Mouse (Mus musculus) lung, embryonic 14.5 days (tissue): ENCODE results near the gene Aif1. TPM values are rescaled to one million over a fixed set of nuclear protein-coding genes. Genes with fewer than 3 reads are reported as not detected.
"Not testable (repeated sequence)": the region's sequence is repeated elsewhere in the genome, so short reads cannot be mapped to it uniquely, and the experiment has no call there.

Experiments used
- ATAC-seq: fragments of 200-750 bp; cut with Nextera tagmentation; 2 replicates; pipeline ENCODE4 v1.8.0; 2017; ENCODE audit warnings: mild to moderate bottlenecking, moderate TSS enrichment, moderate library complexity; ENCODE audit not compliant: insufficient read depth
- DNase-seq: peaks from one replicate; pipeline ENCODE4 v3.0.0-alpha.2; 2015
- H3K27ac ChIP-seq: fragments of 300-500 bp; sonication (generic); 2 replicates; pipeline ENCODE4 v1.5.1; 2014; ENCODE audit warnings: low read depth, mild to moderate bottlenecking, moderate library complexity
- H3K27me3 ChIP-seq: fragments of 300-500 bp; sonication (generic); 2 replicates; pipeline ENCODE4 v1.6.1; 2014; ENCODE audit warnings: low read length, control low read depth; ENCODE audit not compliant: insufficient read depth
- H3K36me3 ChIP-seq: fragments of 300-500 bp; sonication (generic); 2 replicates; pipeline ENCODE4 v1.6.1; 2014; ENCODE audit warnings: control low read depth; ENCODE audit not compliant: insufficient read depth
- H3K4me1 ChIP-seq: fragments of 300-500 bp; sonication (generic); 2 replicates; pipeline ENCODE4 v1.6.1; 2014; ENCODE audit warnings: antibody characterized with exemption, control low read depth; ENCODE audit not compliant: insufficient read depth
- H3K4me2 ChIP-seq: fragments of 300-500 bp; sonication (generic); 2 replicates; pipeline ENCODE4 v1.6.1; 2014; ENCODE audit warnings: mild to moderate bottlenecking
- H3K4me3 ChIP-seq: fragments of 300-500 bp; sonication (generic); 2 replicates; pipeline ENCODE4 v1.5.1; 2014; ENCODE audit warnings: low read depth, low read length
- H3K9ac ChIP-seq: fragments of 300-500 bp; sonication (generic); 2 replicates; pipeline ENCODE4 v1.6.1; 2014
- H3K9me3 ChIP-seq: fragments of 300-500 bp; sonication (generic); 2 replicates; pipeline ENCODE4 v1.6.1; 2016; ENCODE audit warnings: low read depth, low read length, control low read depth
- CTCF ChIP-seq: IDR thresholded peaks from 2 replicates; pipeline ENCODE4 v1.5.1; 2016; ENCODE audit warnings: antibody characterized with exemption, low read depth
- WGBS: fragments of 180-500 bp; shearing (Covaris S2); extraction: QIAGEN DNeasy Blood & Tissue Kit; methylation state at CpG from one replicate; pipeline ENCODE4 v1.1.7; 2014; 5-methylcytosine and 5-hydroxymethylcytosine counted together
- polyA plus RNA-seq: library from polyadenylated mRNA; unstranded; fragments of >200 nt; fragmentation: Nextera tagmentation; extraction: Ambion mirVana; gene quantifications from 2 replicates; pipeline ENCODE4 v1.2.1, GENCODE M21; 2014

Gene Aif1
- polyA plus RNA-seq, 1 experiment from 2014 or later: 6.0 TPM

DNA sequence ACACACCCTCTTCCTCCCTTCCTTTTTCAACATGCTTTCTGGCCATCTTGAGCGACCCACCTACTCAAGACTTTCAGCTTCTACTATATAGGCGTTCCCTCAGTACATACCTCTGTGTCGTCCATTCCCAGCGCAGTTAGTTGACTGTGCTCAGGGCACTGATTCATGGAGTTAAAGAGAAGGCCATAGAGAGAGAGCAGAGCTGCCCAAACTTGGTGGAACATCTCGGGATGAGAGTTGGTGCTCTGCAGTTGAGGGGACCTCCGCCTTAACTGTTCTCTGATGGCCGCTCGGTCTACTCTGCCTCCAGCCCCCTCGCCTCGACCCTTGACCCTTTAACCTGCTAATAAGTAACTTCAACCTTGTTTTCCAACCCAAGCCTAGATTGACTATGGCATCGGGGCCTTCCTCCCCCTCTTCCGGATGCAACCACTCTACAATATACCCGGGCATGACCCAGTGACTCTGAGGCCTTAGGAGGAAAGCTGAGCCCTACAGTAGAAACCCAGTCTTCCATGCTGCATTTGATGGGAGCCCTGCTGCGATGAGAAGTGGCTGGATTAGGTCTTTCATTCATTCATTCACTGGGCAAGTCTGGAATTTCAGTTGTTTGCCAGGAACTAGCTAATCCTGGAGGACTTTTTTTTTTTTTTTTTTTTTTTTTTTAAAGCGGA lies 44.2 kb downstream of the Aif1 start, which contains the start of gene Apom:
Apom (minus strand) TSS at position 551 of the 674 bp plus-strand sequence.
- ATAC-seq (no peak), DNase-seq (no peak)
- H3K4me2 ChIP-seq: no peak within 1 kb of the TSS
- no peaks in the 10 kb centered on the region for H3K27me3 ChIP-seq
- H3K4me3 ChIP-seq: no peak within 1 kb of the TSS
- H3K27ac ChIP-seq: no peak within 1 kb of the TSS
- H3K36me3 ChIP-seq: 0 out of 2 replicates have a peak, but pooled peaks cover 15% of the 10 kb centered on the region
- no peaks in the 10 kb centered on the region for H3K9me3 ChIP-seq
- H3K9ac ChIP-seq: no peak within 1 kb of the TSS
- TF ChIP-seq CTCF: no peak
- H3K4me1 ChIP-seq: peaks cover under 1% of the 10 kb centered on the region; the same call in 1 of the 2 replicates
- WGBS: 74% methylated on average over 15 of the region's 15 CpGs

GRCm38 (mm10) chr17:35131038-35131437 lies 44.8 kb downstream of the Aif1 start:
- Histone ChIP-seq H3K4me2 (no peak overlapping the region), H3K4me3 (no peak overlapping the region), H3K9me3 (no peaks in the 10 kb centered on the region), H3K27me3 (no peaks in the 10 kb centered on the region), H3K36me3 (0 out of 2 replicates have a peak, but pooled peaks cover 15% of the 10 kb centered on the region), H3K9ac (no peak overlapping the region), H3K27ac (no peak overlapping the region), H3K4me1 (no peaks in the 10 kb centered on the region; the same call in 1 of the 2 replicates)
- WGBS: 86% methylated on average over 8 of the region's 8 CpGs
- DNase-seq (no peak), ATAC-seq (no peak)
- TF ChIP-seq CTCF: no peak

DNA sequence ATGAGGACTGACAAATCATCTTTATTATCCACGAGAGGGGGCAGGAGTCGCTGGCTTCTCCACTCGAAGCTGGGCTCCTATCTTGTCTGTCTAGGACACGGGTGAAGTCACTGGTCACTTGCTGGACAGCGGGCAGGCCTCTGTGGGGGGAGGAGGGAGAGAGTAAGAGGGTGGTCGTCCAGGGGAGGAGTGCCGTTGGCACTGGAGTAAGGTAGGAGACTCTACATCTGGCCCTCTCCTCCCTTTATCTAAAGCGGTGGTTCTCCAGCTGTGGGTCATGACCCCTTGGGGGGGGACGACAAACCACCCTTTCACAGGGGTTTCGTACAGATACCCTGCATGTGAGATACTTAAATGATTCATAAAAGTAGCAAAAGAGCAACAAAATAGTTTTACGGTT lies 46.9 kb downstream of the Aif1 start:
- Histone ChIP-seq H3K36me3 (peaks cover 21% of the 10 kb centered on the region; the same call in 1 of the 2 replicates), H3K9ac (no peak overlapping the region), H3K9me3 (no peaks in the 10 kb centered on the region), H3K27me3 (no peaks in the 10 kb centered on the region), H3K4me1 (no peaks in the 10 kb centered on the region; the same call in 1 of the 2 replicates), H3K4me3 (no peak overlapping the region), H3K27ac (no peak overlapping the region), H3K4me2 (no peak overlapping the region)
- 52% methylated on average over 11 of the region's 11 CpGs for WGBS
- ATAC-seq (no peak), DNase-seq (no peak)
- TF ChIP-seq CTCF: no peak

DNA sequence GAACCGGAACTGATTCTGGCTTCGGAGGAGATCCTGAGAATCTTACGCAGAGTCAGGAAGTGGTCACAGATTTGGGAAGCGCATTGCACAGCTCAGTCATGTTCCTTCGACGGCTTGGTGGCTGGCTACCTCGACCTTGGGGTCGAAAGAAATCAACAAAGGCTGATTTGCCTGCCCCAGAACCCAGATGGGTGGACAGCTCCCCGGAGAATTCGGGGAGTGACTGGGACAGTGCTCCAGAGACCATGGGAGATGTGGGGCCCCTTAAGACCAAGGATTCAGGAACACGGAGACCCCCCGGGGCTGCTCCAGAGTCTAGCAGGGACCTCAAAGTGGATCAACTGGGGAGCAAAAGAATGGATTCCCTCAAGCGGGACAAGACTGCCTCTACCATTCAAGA lies 48.9 kb downstream of the Aif1 start:
- DNase-seq (no peak), ATAC-seq (no peak)
- 52% methylated on average over 13 of the region's 13 CpGs for WGBS
- no peak overlapping the region for H3K27ac ChIP-seq
- peaks cover 27% of the 10 kb centered on the region; the same call in 1 of the 2 replicates for H3K36me3 ChIP-seq
- no peaks in the 10 kb centered on the region; the same call in 1 of the 2 replicates for H3K4me1 ChIP-seq
- peak overlapping the region; percentile 79 for H3K4me2 ChIP-seq
- no peaks in the 10 kb centered on the region for H3K9me3 ChIP-seq
- no peaks in the 10 kb centered on the region for H3K27me3 ChIP-seq
- peak overlapping the region; percentile 48 for H3K4me3 ChIP-seq
- no peak for TF ChIP-seq CTCF
- H3K9ac ChIP-seq: peak overlapping the region; percentile 74

- H3K4me1 ChIP-seq: no peaks in the 10 kb centered on the region; the same call in 1 of the 2 replicates
- H3K36me3 ChIP-seq: peaks cover 27% of the 10 kb centered on the region; the same call in 1 of the 2 replicates
- H3K27ac ChIP-seq: peak within 1 kb of the TSS; percentile 64
- no peaks in the 10 kb centered on the region for H3K9me3 ChIP-seq
- H3K4me3 ChIP-seq: peak within 1 kb of the TSS; percentile 48
- H3K4me2 ChIP-seq: peak within 1 kb of the TSS; percentile 79
- ATAC-seq: peak; percentile 58
- under 1% methylated on average over 36 of the region's 36 CpGs for WGBS
- no peak for TF ChIP-seq CTCF
- peak; percentile 87 for DNase-seq
- peak within 1 kb of the TSS; percentile 74 for H3K9ac ChIP-seq
- no peaks in the 10 kb centered on the region for H3K27me3 ChIP-seq
These were observed 49.7 kb downstream of the Aif1 start, which contains the start of gene D17H6S53E for GRCm38 (mm10) chr17:35126206-35126611. Gene D17H6S53E (plus strand): TSS chr17:35126373.

DNA sequence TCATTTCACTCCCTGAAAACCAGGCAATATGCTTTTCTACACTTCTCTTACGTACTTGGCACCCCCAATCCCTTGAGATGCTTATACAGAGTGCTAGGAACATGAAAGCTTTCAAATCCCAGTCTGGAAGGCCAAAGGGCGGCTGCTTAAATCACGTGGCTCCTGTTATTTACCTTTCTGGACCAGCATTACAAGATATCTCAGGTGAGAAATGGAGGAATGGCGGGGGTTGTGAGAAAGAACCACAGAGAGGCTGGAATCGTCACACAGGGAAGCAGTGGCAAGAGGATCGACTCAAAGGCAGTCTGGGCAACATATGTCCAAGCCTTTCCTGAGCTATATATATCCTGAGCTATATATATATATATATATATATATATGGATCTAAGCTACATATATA lies 50.3 kb downstream of the Aif1 start:
- H3K27me3 ChIP-seq: no peaks in the 10 kb centered on the region
- peak; percentile 10 for DNase-seq
- no peaks in the 10 kb centered on the region; the same call in 1 of the 2 replicates for H3K4me1 ChIP-seq
- peak overlapping the region; percentile 64; the same call in 1 of the 2 replicates for H3K27ac ChIP-seq
- H3K4me2 ChIP-seq: peak overlapping the region; percentile 79
- WGBS: 13% methylated on average over 6 of the region's 6 CpGs
- peak overlapping the region; percentile 48 for H3K4me3 ChIP-seq
- no peaks in the 10 kb centered on the region for H3K9me3 ChIP-seq
- peaks cover 27% of the 10 kb centered on the region; the same call in 1 of the 2 replicates for H3K36me3 ChIP-seq
- H3K9ac ChIP-seq: peak overlapping the region; percentile 74
- no peak for TF ChIP-seq CTCF
- ATAC-seq: no peak

DNA sequence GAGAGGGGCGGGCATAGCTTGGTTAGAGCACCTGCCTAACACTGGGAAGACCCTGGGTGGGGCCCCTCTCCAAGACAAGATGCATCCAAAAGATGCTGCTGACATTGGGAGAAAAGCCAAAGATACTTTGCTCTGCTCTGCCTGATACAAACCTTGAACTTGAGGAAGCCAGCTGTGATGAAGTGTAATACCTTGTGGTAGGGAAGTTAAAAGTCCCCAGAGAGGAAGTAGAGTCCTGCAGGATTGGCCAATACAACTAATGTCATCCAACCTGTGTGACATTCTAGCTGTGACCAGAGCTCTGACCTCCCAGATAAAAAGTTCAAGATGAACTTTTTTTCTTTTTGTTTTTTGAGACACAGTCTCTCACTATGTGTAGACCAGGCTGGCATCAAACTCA lies 50.8 kb downstream of the Aif1 start:
- peaks cover 2% of the 10 kb centered on the region; the same call in 1 of the 2 replicates for H3K4me1 ChIP-seq
- DNase-seq (no peak), ATAC-seq (no peak)
- H3K27ac ChIP-seq: 0 out of 2 replicates have a peak overlapping the region, but pooled peaks have one; percentile 64
- H3K9me3 ChIP-seq: no peaks in the 10 kb centered on the region
- H3K27me3 ChIP-seq: no peaks in the 10 kb centered on the region
- TF ChIP-seq CTCF: no peak
- peak overlapping the region; percentile 79; the same call in 1 of the 2 replicates for H3K4me2 ChIP-seq
- WGBS: 92% methylated on average over 1 of the region's 1 CpGs
- H3K9ac ChIP-seq: peak overlapping the region; percentile 74
- peak overlapping the region; percentile 48; the same call in 1 of the 2 replicates for H3K4me3 ChIP-seq
- peaks cover 24% of the 10 kb centered on the region; the same call in 1 of the 2 replicates for H3K36me3 ChIP-seq

DNA sequence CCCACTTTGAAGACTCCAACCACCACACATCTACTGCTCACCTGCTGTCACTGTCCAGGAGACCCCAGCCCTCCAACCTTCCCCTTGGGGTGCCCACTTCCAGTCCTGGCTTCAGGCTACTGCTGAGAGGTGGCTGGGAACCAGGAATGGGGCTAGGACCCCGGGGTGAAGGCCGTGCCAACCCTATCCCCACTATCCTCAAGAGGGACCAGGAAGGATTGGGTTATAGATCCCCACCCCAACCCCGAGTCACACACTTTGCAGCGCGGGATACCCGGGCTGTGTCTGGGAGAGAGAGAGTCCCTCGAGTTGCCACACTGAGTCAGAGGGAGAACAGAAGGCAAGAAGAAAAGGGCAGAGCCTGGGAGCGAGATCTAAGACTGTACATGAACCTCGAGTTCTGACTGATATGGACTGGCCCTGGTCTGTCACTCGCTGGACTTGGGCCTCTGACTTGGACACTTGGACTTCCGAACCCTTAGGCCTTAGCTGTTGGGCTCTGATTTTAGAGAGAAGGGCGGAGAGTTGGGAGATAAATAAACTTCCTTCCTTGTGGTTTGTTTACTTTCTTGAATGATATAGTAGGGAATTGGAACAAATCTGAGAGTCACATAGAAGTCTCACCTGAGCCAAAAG lies 51.5 kb downstream of the Aif1 start:
- not testable (repeated sequence) for H3K9ac ChIP-seq, H3K9me3 ChIP-seq, H3K27ac ChIP-seq, H3K4me2 ChIP-seq, H3K4me3 ChIP-seq, DNase-seq, H3K4me1 ChIP-seq, ATAC-seq, H3K27me3 ChIP-seq
- WGBS: 88% methylated on average over 12 of the region's 12 CpGs
- peaks cover 26% of the 10 kb centered on the region; the same call in 1 of the 2 replicates for H3K36me3 ChIP-seq

DNA sequence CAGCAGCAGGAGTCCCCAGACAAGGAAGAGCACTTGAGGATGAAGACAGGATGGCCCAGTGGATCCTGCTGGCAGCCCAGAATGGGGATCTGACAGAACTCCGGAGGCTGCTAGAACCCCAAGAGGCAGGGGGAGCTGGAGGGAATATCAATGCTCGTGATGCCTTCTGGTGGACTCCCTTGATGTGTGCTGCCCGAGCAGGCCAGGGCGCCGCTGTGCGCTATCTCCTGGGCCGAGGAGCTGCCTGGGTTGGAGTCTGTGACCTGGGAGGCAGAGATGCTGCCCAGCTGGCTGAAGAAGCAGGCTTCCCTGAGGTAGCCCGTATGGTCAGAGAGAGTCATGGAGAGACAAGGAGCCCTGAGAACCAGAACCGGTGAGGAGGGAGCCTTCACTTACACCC lies 52.6 kb downstream of the Aif1 start:
- H3K4me1 ChIP-seq, ATAC-seq, H3K9me3 ChIP-seq: not testable (repeated sequence)

More for the DNA sequence above, 52.6 kb downstream of the Aif1 start:
- DNase-seq, H3K4me2 ChIP-seq, H3K27ac ChIP-seq, H3K4me3 ChIP-seq, H3K27me3 ChIP-seq, H3K9ac ChIP-seq: not testable (repeated sequence)
- peaks cover 27% of the 10 kb centered on the region for H3K36me3 ChIP-seq
- WGBS: 84% methylated on average over 9 of the region's 9 CpGs
